Mouse (Mus musculus) embryonic facial prominence, embryonic 14.5 days (tissue): ENCODE data around the gene Plce1. TPM values are rescaled to one million over a fixed set of nuclear protein-coding genes. Genes with fewer than 3 reads are reported as not detected.
"Not testable (repeated sequence)": the region's sequence is repeated elsewhere in the genome, so short reads cannot be mapped to it uniquely, and the experiment has no call there.

Experiments used
- ATAC-seq: fragments of 200-750 bp; cut with Nextera tagmentation; 2 replicates; pipeline ENCODE4 v1.8.0; 2017; ENCODE audit warnings: low read depth, moderate number of reproducible peaks, moderate TSS enrichment
- DNase-seq: peaks from one replicate; pipeline ENCODE4 v3.0.0-alpha.2; 2015; ENCODE audit warnings: low spot score
- H3K27ac ChIP-seq: fragments of 300-500 bp; sonication (generic); replicated peaks from 2 replicates; pipeline ENCODE4 v1.5.1; 2014; ENCODE audit warnings: low read depth, mild to moderate bottlenecking, low read length, moderate library complexity
- H3K27me3 ChIP-seq: fragments of 300-500 bp; sonication (generic); replicated peaks from 2 replicates; pipeline ENCODE4 v1.6.1; 2014; ENCODE audit warnings: low read length; ENCODE audit not compliant: control insufficient read depth, insufficient read depth
- H3K36me3 ChIP-seq: fragments of 300-500 bp; sonication (generic); 2 replicates; pipeline ENCODE4 v1.6.1; 2014; ENCODE audit warnings: low read length, mixed read lengths; ENCODE audit not compliant: control insufficient read depth, insufficient read depth
- H3K4me1 ChIP-seq: fragments of 300-500 bp; sonication (generic); 2 replicates; pipeline ENCODE4 v1.6.1; 2014; ENCODE audit warnings: antibody characterized with exemption, low read length; ENCODE audit not compliant: control insufficient read depth, insufficient read depth
- H3K4me2 ChIP-seq: fragments of 300-500 bp; sonication (generic); 2 replicates; pipeline ENCODE4 v1.6.1; 2014; ENCODE audit warnings: low read depth, mild to moderate bottlenecking, low read length, moderate library complexity, mixed read lengths
- H3K4me3 ChIP-seq: fragments of 300-500 bp; sonication (generic); 2 replicates; pipeline ENCODE4 v1.5.1; 2014; ENCODE audit warnings: low read depth, mild to moderate bottlenecking, low read length
- H3K9ac ChIP-seq: fragments of 300-500 bp; sonication (generic); 2 replicates; pipeline ENCODE4 v1.6.1; 2014; ENCODE audit warnings: low read depth, mild to moderate bottlenecking, low read length, moderate library complexity, mixed read lengths
- H3K9me3 ChIP-seq: fragments of 300-500 bp; sonication (generic); 2 replicates; pipeline ENCODE4 v1.6.1; 2016; ENCODE audit warnings: low read length; ENCODE audit not compliant: control insufficient read depth
- WGBS: fragments of 180-500 bp; shearing (Covaris S2); extraction: QIAGEN DNeasy Blood & Tissue Kit; methylation state at CpG from one replicate; pipeline ENCODE4 v1.1.7; 2014; 5-methylcytosine and 5-hydroxymethylcytosine counted together
- polyA plus RNA-seq: library from polyadenylated mRNA; unstranded; fragments of >200 nt; fragmentation: Nextera tagmentation; extraction: Ambion mirVana; gene quantifications from 2 replicates; pipeline ENCODE4 v1.2.1, GENCODE M21; 2014

Gene Plce1
- polyA plus RNA-seq, 1 experiment from 2014 or later: 10.8 TPM

- WGBS: 59% methylated on average over 8 of the region's 8 CpGs
- Histone ChIP-seq H3K9me3 (peaks cover 3% of the 10 kb centered on the region; the same call in 1 of the 2 replicates), H3K4me3 (no peak overlapping the region), H3K27me3 (no peaks in the 10 kb centered on the region), H3K36me3 (no peaks in the 10 kb centered on the region), H3K9ac (no peak overlapping the region), H3K4me2 (no peak overlapping the region), H3K4me1 (no peaks in the 10 kb centered on the region; the same call in 1 of the 2 replicates), H3K27ac (no peak overlapping the region)
- DNase-seq (no peak), ATAC-seq (no peak)
These were observed 68.7 kb downstream of the Plce1 start for GRCm38 (mm10) chr19:38549487-38550058.

GRCm38 (mm10) chr19:38553551-38553950, 72.6 kb downstream of the Plce1 start:
- Histone ChIP-seq H3K36me3 (no peaks in the 10 kb centered on the region), H3K9me3 (peaks cover 3% of the 10 kb centered on the region; the same call in 1 of the 2 replicates), H3K9ac (no peak overlapping the region), H3K4me1 (no peaks in the 10 kb centered on the region; the same call in 1 of the 2 replicates), H3K27me3 (no peaks in the 10 kb centered on the region), H3K4me2 (no peak overlapping the region), H3K4me3 (no peak overlapping the region), H3K27ac (peak overlapping the region; percentile 33; the same call in 1 of the 2 replicates)
- ATAC-seq: no peak; the same call in 1 of the 2 replicates
- peak; percentile 61 for DNase-seq
- 49% methylated on average over 2 of the region's 2 CpGs for WGBS

- Histone ChIP-seq H3K9me3 (peaks cover 3% of the 10 kb centered on the region; the same call in 1 of the 2 replicates), H3K27ac (no peak overlapping the region), H3K9ac (no peak overlapping the region), H3K4me2 (no peak overlapping the region), H3K4me1 (no peaks in the 10 kb centered on the region; the same call in 1 of the 2 replicates), H3K4me3 (no peak overlapping the region), H3K36me3 (no peaks in the 10 kb centered on the region), H3K27me3 (no peaks in the 10 kb centered on the region)
- 71% methylated on average over 3 of the region's 3 CpGs for WGBS
- peak; percentile 79 for DNase-seq
- peak; percentile 57; the same call in 1 of the 2 replicates for ATAC-seq
These were observed 74.5 kb downstream of the Plce1 start for GRCm38 (mm10) chr19:38555399-38555798.

- Histone ChIP-seq H3K36me3 (no peaks in the 10 kb centered on the region), H3K9ac (no peak overlapping the region)
- no peak for ATAC-seq
These were observed 77.9 kb downstream of the Plce1 start for GRCm38 (mm10) chr19:38558816-38559215.

GRCm38 (mm10) chr19:38561887-38562286, 81.0 kb downstream of the Plce1 start:
- 94% methylated on average over 1 of the region's 1 CpGs for WGBS
- H3K27ac ChIP-seq, H3K9me3 ChIP-seq, ATAC-seq, H3K36me3 ChIP-seq, H3K4me1 ChIP-seq, H3K9ac ChIP-seq, H3K27me3 ChIP-seq, DNase-seq, H3K4me3 ChIP-seq, H3K4me2 ChIP-seq: not testable (repeated sequence)

More at GRCm38 (mm10) chr19:38558816-38559215, 77.9 kb downstream of the Plce1 start:
- Histone ChIP-seq H3K9me3 (no peaks in the 10 kb centered on the region), H3K4me3 (no peak overlapping the region), H3K27me3 (no peaks in the 10 kb centered on the region), H3K4me2 (no peak overlapping the region), H3K27ac (no peak overlapping the region), H3K4me1 (no peaks in the 10 kb centered on the region)
- DNase-seq: peak; percentile 84
- WGBS: 61% methylated on average over 1 of the region's 1 CpGs

- 0 out of 2 replicates have a peak, but pooled peaks cover 5% of the 10 kb centered on the region for H3K4me1 ChIP-seq
- no peaks in the 10 kb centered on the region for H3K36me3 ChIP-seq
- ATAC-seq: no peak
- no peak overlapping the region for H3K4me3 ChIP-seq
- no peak overlapping the region for H3K27ac ChIP-seq
- DNase-seq: no peak
- no peaks in the 10 kb centered on the region for H3K27me3 ChIP-seq
- H3K4me2 ChIP-seq: no peak overlapping the region
- no peaks in the 10 kb centered on the region for H3K9me3 ChIP-seq
- no peak overlapping the region for H3K9ac ChIP-seq
These were observed 85.2 kb downstream of the Plce1 start for GRCm38 (mm10) chr19:38566156-38566555.

GRCm38 (mm10) chr19:38566752-38567151, 85.8 kb downstream of the Plce1 start:
- H3K4me1 ChIP-seq: 0 out of 2 replicates have a peak, but pooled peaks cover 5% of the 10 kb centered on the region
- H3K27ac ChIP-seq: no peak overlapping the region
- no peaks in the 10 kb centered on the region for H3K27me3 ChIP-seq
- 0 out of 2 replicates have a peak overlapping the region, but pooled peaks have one; percentile 24 for H3K4me2 ChIP-seq
- no peaks in the 10 kb centered on the region for H3K36me3 ChIP-seq
- no peaks in the 10 kb centered on the region for H3K9me3 ChIP-seq
- WGBS: 18% methylated on average over 7 of the region's 7 CpGs
- DNase-seq (peak; percentile 54), ATAC-seq (peak; percentile 37; the same call in 1 of the 2 replicates)
- no peak overlapping the region for H3K9ac ChIP-seq
- H3K4me3 ChIP-seq: no peak overlapping the region

GRCm38 (mm10) chr19:38567331-38567730, 86.4 kb downstream of the Plce1 start:
- DNase-seq: no peak
- no peak overlapping the region for H3K9ac ChIP-seq
- 48% methylated on average over 5 of the region's 5 CpGs for WGBS
- H3K9me3 ChIP-seq: no peaks in the 10 kb centered on the region
- H3K27me3 ChIP-seq: no peaks in the 10 kb centered on the region
- H3K4me3 ChIP-seq: no peak overlapping the region
- no peak overlapping the region for H3K27ac ChIP-seq
- no peak for ATAC-seq
- H3K4me2 ChIP-seq: no peak overlapping the region
- H3K36me3 ChIP-seq: no peaks in the 10 kb centered on the region
- H3K4me1 ChIP-seq: 0 out of 2 replicates have a peak, but pooled peaks cover 5% of the 10 kb centered on the region
